Mouse (Mus musculus): ENCODE measurements at regions not wholly inside any gene's neighbourhood (a gene's known extent, or its start where the extent isn't known, plus 50 kb on each side); places are given as distances from the start of the nearest gene placed in this dataset.

GRCm38 (mm10) chr4:73111311-73111710, 258.9 kb upstream of the Aldoart1 start:
- peak; percentile 10 for DNase-seq (ENCODE audit: low spot score)

Data from layer of hippocampus, adult 11-12 months (tissue).